Mouse (Mus musculus): ENCODE measurements around the gene Zbed6.

DNA sequence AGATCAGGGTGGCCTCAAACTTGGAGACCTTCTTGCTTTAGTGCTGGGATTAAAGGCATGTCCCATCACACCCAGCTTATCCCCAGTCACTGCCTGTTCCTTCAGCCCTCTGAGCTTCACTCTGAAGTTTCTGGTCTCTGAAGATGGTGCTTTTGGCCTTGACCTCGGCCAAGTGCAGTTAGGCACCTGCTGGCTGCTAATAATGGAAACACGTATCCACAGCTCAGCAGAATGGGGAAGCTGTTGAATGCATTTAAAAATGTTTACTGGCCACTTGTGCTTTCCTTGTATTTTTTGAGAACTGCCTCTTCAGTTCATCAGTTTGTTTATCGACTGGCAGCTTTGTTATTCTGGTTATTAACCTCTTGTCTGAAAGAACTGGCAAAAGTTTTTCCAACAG is 11.1 kb upstream of the Zbed6 start:
- TF ChIP-seq EP300 (IDR thresholded peaks at IDR 0.05; ENCODE audit: insufficient read depth, low read depth, low read length) (no peak), POLR2A (IDR thresholded peaks at IDR 0.05; ENCODE audit: insufficient read depth, low read depth, low read length) (no peak), CTCF (IDR thresholded peaks at IDR 0.05) (no peak)

All from heart, adult 2 months (tissue).